Mouse (Mus musculus) CH12F3 (cell line): Measurements from ENCODE around the gene Tomm22.

Experiments used
- in situ Hi-C: fragments of 300-500 bp; cut with MboI; formaldehyde crosslinking; loops from 2 replicates; pipeline ENCODE4 v1.14.3; 2020; ENCODE audit warnings: low sequenced_read_pairs

The Tomm22 gene

GRCm38 (mm10) chr15:79720267-79720666 lies 49.6 kb downstream of the Tomm22 start:
- in situ Hi-C loops = no loop called here

DNA sequence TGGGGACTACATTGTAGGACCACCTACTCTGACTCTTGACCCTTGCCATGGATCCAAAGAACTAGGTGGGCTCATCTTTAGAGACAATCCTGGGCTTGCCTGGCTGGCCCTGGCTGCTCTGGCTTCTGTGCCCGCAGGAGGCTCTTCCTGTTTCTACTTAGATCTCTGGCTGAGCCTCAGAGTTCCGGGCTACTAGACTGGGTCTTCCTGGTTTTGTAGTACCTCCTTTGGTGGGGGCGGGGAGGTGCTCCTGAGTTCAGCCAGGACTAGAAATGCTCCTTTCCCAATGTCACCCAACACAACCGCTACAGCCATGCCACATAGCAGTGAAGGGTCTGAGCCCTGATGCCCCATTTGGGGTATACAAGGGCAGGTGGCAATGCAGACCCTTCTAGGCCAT lies 50.1 kb downstream of the Tomm22 start:
- in situ Hi-C loops = no loop called here
